Mouse (Mus musculus): Measurements from ENCODE around the gene Jph2.
"Not testable (repeated sequence)": the region's sequence is repeated elsewhere in the genome, so short reads cannot be mapped to it uniquely, and the experiment has no call there.

Gene Jph2

GRCm38 (mm10) chr2:163411344-163411743 is 13.6 kb upstream of the Jph2 start:
- not testable (repeated sequence) for DNase-seq (ENCODE audit: low spot score)

DNA sequence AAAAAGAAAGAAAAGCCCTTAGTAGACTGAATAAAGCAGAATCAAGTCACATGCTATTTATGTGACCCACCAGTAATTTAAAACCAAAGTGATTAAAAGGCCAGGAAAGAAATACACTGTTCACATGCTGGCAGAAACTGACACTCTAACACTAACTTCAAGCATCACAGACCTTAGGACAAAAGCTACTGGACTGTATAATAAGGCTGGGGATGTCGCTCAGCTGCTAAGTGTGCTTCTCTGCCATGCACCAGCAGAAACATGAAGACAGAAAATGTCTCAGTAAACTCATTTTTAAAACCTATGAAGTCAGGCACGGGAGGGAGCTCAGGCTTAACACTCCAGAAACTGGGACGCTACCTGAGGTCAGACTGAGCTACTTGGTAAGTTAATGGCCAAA is 12.4 kb upstream of the Jph2 start:
- no peak for DNase-seq (ENCODE audit: low spot score)

DNA sequence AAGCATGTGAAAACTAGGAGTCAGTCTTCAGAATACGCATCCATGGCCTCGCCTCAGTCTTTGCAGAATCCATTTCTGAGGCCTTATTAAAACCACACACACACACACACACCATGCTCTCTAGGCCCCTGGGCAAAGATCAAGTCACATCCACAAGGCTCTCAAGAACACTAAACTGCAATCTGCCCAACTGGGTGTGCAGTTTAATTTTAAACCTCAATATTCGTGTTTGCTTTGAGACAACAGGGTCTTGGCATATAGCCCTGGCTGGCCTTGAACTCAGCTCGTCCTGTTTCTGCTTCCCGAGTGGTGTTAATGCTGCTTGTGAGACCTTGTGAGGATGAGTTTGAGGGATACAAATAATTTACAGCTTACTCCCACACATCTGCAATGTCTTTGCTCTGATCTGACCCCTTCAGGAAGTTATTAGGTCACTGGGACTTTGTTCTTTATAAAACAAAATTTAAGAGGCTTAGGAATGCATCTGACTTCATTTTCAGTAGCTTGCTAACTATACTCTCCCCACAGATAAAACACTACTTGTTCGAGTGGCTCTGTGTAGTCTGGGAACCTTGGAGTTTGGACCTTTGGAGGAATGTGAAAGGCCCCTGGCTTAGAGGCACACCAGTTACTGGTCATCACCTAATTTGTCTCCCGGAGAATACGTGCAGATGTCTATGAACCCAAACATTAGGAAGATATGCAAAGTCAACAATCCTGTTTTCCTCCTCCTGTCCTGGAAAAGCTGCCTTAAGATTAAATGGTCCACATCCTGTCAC is 6.4 kb upstream of the Jph2 start:
- DNase-seq (ENCODE audit: low spot score) = no peak

GRCm38 (mm10) chr2:163401221-163401620 is 3.4 kb upstream of the Jph2 start:
- no peak for DNase-seq (ENCODE audit: low spot score)

DNA sequence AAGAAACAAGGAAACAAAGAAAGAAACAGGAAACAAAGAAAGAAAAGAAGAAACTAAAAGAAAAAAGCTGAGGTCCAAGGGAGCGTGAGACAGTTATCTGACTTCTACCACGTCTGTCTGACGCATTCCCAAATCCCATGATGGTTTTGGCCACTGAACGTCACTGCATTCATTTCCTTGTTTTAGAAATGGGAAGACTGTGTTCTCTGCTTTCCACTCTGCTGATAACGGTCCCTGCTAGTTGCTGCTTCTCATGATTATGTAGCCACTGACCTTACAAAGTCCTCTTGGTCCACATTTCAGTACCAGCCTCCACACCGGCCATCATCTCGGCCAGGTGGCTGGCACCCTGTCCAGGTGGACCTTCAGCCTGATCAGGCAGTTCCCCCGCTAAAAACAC is 1.4 kb upstream of the Jph2 start:
- DNase-seq (ENCODE audit: low spot score) = no peak

GRCm38 (mm10) chr2:163398770-163399169 is 977 bp upstream of the Jph2 start:
- no peak for DNase-seq (ENCODE audit: low spot score)

GRCm38 (mm10) chr2:163397071-163397470 is 722 bp downstream of the Jph2 start:
- no peak for DNase-seq (ENCODE audit: low spot score)

GRCm38 (mm10) chr2:163394977-163395376 is 2.8 kb downstream of the Jph2 start:
- no peak for DNase-seq (ENCODE audit: low spot score)

DNA sequence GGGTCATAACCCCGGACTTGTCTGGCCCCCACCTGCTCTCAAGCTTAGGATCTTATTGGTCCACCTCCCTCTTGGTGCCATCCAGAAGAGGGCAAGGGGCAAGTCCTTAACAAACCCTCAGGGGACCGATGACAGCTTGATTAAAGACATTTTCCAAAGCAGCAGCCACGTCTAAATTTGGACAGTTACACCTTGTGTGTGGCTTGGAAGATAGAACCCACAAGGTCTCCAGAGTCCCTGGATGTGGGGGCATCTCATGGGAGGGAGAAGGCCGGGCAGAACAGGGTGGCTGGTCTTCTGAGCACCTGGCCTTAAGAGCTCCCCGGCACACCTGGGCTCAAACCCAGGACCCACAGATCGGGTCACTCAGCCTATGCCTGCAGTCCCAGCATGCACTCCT is 3.8 kb downstream of the Jph2 start:
- no peak for DNase-seq (ENCODE audit: low spot score)

DNA sequence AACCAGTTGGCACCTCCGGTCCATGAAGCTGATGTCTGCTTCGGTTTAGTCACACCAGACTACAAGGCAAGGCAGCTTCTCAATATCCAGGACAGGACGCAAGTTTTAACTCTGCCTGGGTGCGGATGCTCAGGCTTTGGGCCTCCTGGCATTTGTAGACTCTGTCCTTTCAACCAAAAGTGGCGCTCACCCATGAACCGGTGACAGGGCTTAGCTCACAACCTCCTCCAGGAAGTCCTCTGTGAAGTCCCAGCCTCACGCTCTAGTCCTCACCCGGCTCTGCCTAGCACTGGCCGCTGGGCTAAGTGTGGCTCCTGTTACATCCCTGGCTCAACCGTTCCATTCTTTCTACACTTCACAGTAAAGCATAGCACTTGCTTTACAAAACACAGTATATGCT is 4.6 kb downstream of the Jph2 start:
- DNase-seq (ENCODE audit: low spot score) = no peak

DNA sequence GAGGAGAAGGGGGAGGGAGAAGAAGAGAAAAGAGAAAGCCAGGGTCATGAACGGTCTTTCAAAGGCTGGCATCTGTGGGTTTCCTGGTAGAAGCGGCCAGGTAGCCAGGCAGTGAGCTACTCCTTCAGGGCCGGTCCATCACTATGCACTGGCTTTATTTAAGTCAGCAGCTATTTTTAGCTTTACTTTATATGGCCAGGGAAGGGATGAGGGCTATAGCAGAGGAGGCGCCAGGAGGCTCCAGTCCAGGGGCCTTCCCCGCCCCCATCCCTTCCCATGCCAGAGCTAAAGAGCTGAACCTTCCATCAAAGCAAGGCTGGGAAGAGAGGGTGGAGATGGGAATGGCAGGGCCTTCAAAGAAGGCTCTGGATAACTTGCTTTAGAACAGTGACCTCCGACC is 5.4 kb downstream of the Jph2 start:
- no peak for DNase-seq (ENCODE audit: low spot score)

- DNase-seq (ENCODE audit: low spot score) = no peak
These were observed 11.2 kb downstream of the Jph2 start for GRCm38 (mm10) chr2:163386423-163387190.

DNA sequence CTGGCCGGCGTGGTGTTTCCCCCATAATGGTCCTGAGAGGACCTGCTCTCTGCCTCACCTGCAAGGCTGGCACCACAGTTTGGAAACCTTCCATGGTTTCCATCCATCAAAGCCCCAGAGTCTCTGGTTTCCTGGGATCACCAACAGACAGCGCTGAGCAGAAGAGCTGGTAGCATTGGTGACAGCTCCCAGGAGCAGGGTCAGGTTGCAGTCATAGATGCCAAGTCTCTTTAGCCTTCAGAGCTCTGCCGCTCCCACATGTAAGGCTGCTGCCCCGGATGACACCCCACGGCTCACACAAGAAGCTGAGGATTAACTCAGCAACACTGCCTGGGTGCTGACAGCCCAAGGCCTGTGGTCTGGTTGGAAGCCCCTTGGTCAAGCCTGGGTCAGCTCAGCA is 12.7 kb downstream of the Jph2 start:
- no peak for DNase-seq (ENCODE audit: low spot score)

DNA sequence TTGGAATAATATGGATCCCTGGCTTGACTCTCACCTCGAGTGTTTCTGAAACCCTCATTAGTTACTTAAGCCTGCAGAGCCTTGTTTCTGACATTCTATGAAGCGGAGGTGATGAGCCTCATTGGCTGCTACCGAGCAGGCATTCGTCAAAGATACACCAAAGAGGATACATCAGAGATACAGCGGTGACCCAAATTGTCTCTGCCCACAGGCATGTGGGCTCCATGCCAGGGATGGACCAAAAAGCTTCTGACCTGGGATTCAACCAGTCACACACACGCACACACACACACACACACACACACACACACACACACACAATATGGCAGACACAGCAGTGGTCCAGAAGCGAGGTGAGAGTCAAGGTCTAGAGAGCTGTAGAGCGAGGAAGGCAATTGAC is 16.5 kb downstream of the Jph2 start:
- no peak for DNase-seq (ENCODE audit: low spot score)

GRCm38 (mm10) chr2:163379366-163379765 is 18.4 kb downstream of the Jph2 start:
- DNase-seq (ENCODE audit: low spot score) = no peak

DNA sequence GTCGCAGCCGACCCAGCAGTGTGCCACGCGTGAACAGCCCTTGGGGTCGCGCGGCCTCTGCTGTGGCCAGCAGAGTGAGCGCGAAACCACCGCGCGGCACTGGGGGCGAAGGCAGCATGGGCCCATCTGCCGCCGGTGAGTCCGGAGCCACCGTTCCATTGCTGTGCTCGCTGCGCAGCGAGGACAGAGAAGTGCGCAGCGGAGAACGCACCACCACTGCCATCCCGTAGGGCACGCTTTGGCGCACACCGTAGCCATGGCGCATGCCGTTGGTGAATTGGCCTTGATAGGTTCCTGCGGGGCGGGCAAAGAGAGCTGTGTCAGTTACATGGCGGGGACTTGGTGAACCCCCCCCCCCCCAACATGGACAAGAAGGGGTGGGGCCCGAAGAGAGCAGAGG is 21.7 kb downstream of the Jph2 start:
- no peak for DNase-seq (ENCODE audit: low spot score)

DNA sequence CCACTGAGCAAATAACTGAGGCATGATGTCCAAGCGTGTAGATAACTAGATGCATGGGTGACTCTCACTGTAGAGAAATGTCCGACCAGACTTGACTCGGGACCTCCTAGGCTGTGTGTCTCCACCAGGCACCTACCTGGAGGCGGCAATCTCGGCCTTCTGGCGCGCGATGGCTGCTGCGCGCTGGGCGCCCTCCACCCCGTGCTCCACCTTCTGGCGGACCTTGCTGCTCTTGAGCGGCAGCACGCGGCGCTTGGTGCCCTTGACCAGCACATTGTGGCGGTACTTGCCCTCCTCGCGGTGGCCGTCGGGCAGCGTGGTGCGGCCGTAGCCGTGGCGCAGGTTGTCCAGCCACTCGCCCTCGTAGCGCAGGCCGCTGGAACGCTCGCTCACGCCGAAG is 22.3 kb downstream of the Jph2 start:
- DNase-seq (ENCODE audit: low spot score) = no peak

- no peak for DNase-seq (ENCODE audit: low spot score)
These were observed 25.2 kb downstream of the Jph2 start for GRCm38 (mm10) chr2:163372627-163373026.

DNA sequence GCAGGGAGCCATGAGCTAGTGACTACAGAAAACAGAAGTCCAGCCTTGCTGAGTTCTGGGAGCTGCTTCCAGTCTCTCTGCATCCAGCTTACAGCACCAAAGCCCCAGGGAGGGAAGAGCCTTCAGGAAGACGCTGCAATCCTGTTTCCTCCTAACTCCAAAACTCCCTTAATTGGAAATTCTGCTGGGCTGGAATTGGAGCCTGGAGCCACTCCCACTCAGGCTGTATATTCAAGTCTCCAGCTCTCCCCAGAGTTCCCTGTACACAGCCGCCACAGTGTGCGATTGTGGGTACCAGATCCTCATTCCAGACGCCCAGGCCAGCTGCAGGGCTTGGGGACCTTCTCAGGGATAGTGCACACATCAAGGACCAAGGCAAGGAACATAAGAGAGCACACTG is 27.6 kb downstream of the Jph2 start:
- no peak for DNase-seq (ENCODE audit: low spot score)

GRCm38 (mm10) chr2:163364785-163365541 is 32.8 kb downstream of the Jph2 start:
- no peak for DNase-seq (ENCODE audit: low spot score)

GRCm38 (mm10) chr2:163362940-163363921 is 34.6 kb downstream of the Jph2 start:
- no peak for DNase-seq (ENCODE audit: low spot score)
